8 mouse cellular contexts compared by ENCODE assay signal in genomic region chr10:42251203-42251602, GRCm38 (mm10). TPM values are rescaled to one million over a fixed set of nuclear protein-coding genes. Genes with fewer than 3 reads are reported as not detected.
A peak's percentile ranks its signal among the peaks of the same experiment; 100 is the strongest.
DNase-seq lines count a peak whose midpoint lies in the region; ATAC-seq lines count a peak whose summit lies in the region.

No protein-coding gene starts in this region.

- peak overlapping the region; percentile 71 for H3K27ac ChIP-seq in forebrain, embryonic 10.5 days
- H3K27ac ChIP-seq in forebrain, embryonic 12.5 days: no peak overlapping the region

- H3K4me3 ChIP-seq in forebrain, embryonic 10.5 days: no peak overlapping the region
- H3K4me3 ChIP-seq in forebrain, embryonic 12.5 days (replicated peaks): no peak overlapping the region

- intact Hi-C loops in left cerebral cortex, postnatal 4 days (cut with DNase I): no loop called here

- H3K4me1 ChIP-seq in forebrain, embryonic 10.5 days: peaks cover 49% of the 10 kb centered on the region
- H3K4me1 ChIP-seq in forebrain, embryonic 12.5 days: peaks cover 15% of the 10 kb centered on the region

- no peaks in the 10 kb centered on the region for H3K27me3 ChIP-seq in forebrain, embryonic 10.5 days (ENCODE audit: poor library complexity, severe bottlenecking)
- H3K27me3 ChIP-seq in forebrain, embryonic 12.5 days: 0 out of 2 replicates have a peak, but pooled peaks cover 3% of the 10 kb centered on the region

- H3K9me3 ChIP-seq in forebrain, embryonic 10.5 days: no peaks in the 10 kb centered on the region
- no peaks in the 10 kb centered on the region for H3K9me3 ChIP-seq in forebrain, embryonic 12.5 days

- H3K4me2 ChIP-seq in forebrain, embryonic 12.5 days: no peak overlapping the region

- DNase-seq in forebrain, embryonic 10.5 days (ENCODE audit: extremely low spot score, low spot score): no peak
- DNase-seq in embryo, embryonic 10.5 days (ENCODE audit: low spot score): peak; percentile 39
- peak; percentile 99 for DNase-seq in heart, adult 11 months
- peak; percentile 87 for DNase-seq in kidney, adult 11 months
- peak; percentile 22 for DNase-seq in left cerebral cortex, postnatal 4 days
- peak; percentile 67 for DNase-seq in ovary, adult 18-20 months (ENCODE audit: low spot score)

- WGBS in forebrain, embryonic 10.5 days: 58% methylated on average over 7 of the region's 7 CpGs
- WGBS in forebrain, embryonic 12.5 days: 61% methylated on average over 7 of the region's 7 CpGs

- no peak overlapping the region for H3K9ac ChIP-seq in forebrain, embryonic 12.5 days

- H3K36me3 ChIP-seq in forebrain, embryonic 10.5 days (replicated peaks): no peaks in the 10 kb centered on the region
- H3K36me3 ChIP-seq in forebrain, embryonic 12.5 days (replicated peaks): no peaks in the 10 kb centered on the region

- no peak for ATAC-seq in forebrain, embryonic 12.5 days (ENCODE audit: low FRiP score)
- no peak for ATAC-seq in CD4-positive, CD25-positive, alpha-beta regulatory T cell, adult 4 months

RNA-seq across cellular contexts. Expression of gene Foxo3, which starts 25.4 kb away (rescaled TPM):
- 2.1 and 2.3 TPM in 2 replicates for polyA plus RNA-seq in forebrain, embryonic 10.5 days (2016; fragmentation: Nextera tagmentation; extraction: Ambion mirVana)
- 3.1 TPM in 2 replicates for polyA plus RNA-seq in forebrain, embryonic 12.5 days (2016; fragmentation: Nextera tagmentation; extraction: Ambion mirVana)
- total RNA-seq in left cerebral cortex, postnatal 4 days (2021): 10 to 100 TPM; 28.8 to 32.6 TPM
- polyA plus RNA-seq in CD4-positive, CD25-positive, alpha-beta regulatory T cell, adult 4 months (2017; shearing (Covaris generic)): 10 to 100 TPM in 1 of 2 experiments, 1 to 10 TPM in 1; 8.6 to 12.8 TPM
